Mouse (Mus musculus) liver, adult 2 months (tissue): ENCODE results near the gene Fam173a.

ENCODE experiments used
- CTCF ChIP-seq: fragments of 200-500 bp; IDR thresholded peaks from 2 replicates; pipeline ENCODE4 v1.5.1; 2011; ENCODE audit warnings: low read depth, low read length, control low read depth
- POLR2A ChIP-seq: fragments of 200-500 bp; IDR thresholded peaks from 2 replicates; pipeline ENCODE4 v1.6.1; 2011; ENCODE audit warnings: low read length, control low read depth; ENCODE audit not compliant: insufficient read depth; ENCODE audit errors: extremely low read depth

GRCm38 (mm10) chr17:25781339-25781738 is 11.4 kb downstream of the Fam173a start:
- no peak for TF ChIP-seq CTCF
- no peak for TF ChIP-seq POLR2A
